Mouse (Mus musculus) frontal cortex, adult 2 months (tissue): ENCODE measurements around the gene Agrp. TPM values are rescaled to one million over a fixed set of nuclear protein-coding genes. Genes with fewer than 3 reads are reported as not detected.
A peak's percentile ranks its signal among the peaks of the same experiment; 100 is the strongest.

Experiments used
- DNase-seq, 2 experiments: peaks; one replicate each; pipeline ENCODE4 v3.0.0; 2022; ENCODE audit warnings: low spot score in 1 of 2; ENCODE audit errors: extremely low spot score in 1 of 2
- polyA plus RNA-seq: library from polyadenylated mRNA; depleted of rRNA; stranded (reverse); fragments of >200 nt; gene quantifications from 2 replicates; pipeline ENCODE4 v1.2.3, GENCODE M21; 2012

The Agrp gene
- polyA plus RNA-seq, 1 experiment, result 0.36 TPM

- DNase-seq, result no peak
Measured at GRCm38 (mm10) chr8:105555230-105555629, 82.0 kb downstream of the Agrp start.

- peak in 1 of 2 experiments; percentile 78 for DNase-seq
Measured at GRCm38 (mm10) chr8:105554087-105554486, 83.1 kb downstream of the Agrp start.

DNA sequence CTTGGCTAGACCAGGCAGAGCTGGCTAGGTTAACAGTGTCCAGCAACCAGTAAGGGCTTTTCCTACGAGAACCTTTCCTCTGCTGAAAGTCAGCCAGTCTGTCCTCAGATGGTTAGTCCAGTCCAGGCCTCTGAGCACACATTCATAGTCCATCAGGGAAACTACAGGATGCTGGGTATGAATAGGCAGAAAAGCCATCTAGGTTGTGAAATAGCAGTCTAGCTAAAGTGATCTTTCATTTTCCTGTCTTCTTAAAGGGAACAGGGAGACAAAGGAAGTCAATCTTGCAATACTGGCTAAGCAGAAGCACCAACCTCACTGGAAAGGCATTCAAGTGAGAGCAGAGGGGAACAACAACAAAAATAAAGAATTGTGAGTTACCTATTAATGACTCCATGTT, 84.4 kb downstream of the Agrp start:
- DNase-seq, result no peak

GRCm38 (mm10) chr8:105552032-105552431, 85.2 kb downstream of the Agrp start:
- no peak for DNase-seq

GRCm38 (mm10) chr8:105550083-105550482, 87.1 kb downstream of the Agrp start:
- DNase-seq, result no peak

DNA sequence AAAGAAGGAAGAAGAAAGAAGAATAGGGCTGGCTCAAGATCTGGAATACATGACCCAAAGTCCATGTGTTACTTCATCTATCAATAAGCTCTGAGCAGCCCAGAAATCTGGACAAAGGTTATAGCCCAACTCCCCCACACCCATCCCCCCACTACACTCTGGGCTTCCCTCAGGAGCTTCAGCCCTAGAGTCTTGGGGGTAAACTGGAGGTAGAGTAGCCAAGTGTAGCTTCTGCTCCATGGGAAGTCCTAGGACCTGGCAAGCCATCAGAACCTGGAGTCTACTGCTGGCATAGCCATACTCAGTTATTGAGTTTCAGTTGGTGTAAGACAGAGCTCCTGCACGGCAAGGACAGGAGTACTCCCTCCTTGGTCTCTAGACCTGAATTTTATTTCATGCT, 87.7 kb downstream of the Agrp start:
- DNase-seq, result no peak

DNA sequence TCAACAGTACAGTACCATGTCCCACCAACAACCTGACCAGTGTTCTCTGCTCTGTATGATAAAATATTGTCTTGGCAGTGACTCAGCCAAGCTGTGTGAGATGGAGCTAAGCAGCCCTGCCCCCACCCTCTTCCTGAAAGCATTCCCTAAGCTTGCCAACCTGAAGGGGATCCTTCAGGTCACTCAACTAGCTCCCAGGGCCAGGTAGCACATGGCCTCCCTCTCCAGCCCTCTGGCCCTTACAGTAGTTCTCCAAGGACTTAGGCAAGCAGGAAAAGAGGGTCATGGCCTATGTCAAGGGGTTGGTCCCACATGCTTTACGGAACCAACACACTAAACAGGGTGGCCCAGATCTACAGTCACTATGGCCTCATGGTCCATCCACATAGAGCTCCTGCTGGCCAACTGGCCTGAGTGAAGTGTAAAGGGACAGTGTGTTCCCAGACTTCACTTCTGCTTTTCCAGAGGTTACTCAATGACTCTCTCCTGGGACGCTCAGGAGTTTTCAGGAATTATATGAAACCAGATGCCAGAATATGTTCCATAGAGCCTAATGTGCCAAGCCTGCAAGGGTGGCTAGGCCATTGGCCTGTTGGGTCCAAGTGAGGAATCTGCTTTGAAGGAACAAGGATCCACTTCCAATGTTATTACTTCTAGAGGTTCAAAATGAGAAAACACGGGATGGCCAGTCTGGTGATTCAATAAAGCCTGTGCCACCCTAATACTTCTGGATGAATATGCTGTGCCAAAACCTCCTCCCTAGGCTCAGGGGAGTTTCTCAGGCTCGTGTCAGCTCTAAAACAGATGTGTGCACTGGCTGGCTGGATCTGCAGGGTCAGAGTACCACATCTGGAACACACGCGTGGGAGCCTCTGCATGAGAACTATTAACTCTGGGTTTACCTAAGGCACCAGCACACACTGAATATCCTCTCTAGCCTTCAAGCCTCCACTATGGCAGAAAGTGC, 90.5 kb downstream of the Agrp start:
- no peak for DNase-seq

GRCm38 (mm10) chr8:105545249-105545648, 91.9 kb downstream of the Agrp start:
- peak in 1 of 2 experiments; percentile 60 for DNase-seq

DNA sequence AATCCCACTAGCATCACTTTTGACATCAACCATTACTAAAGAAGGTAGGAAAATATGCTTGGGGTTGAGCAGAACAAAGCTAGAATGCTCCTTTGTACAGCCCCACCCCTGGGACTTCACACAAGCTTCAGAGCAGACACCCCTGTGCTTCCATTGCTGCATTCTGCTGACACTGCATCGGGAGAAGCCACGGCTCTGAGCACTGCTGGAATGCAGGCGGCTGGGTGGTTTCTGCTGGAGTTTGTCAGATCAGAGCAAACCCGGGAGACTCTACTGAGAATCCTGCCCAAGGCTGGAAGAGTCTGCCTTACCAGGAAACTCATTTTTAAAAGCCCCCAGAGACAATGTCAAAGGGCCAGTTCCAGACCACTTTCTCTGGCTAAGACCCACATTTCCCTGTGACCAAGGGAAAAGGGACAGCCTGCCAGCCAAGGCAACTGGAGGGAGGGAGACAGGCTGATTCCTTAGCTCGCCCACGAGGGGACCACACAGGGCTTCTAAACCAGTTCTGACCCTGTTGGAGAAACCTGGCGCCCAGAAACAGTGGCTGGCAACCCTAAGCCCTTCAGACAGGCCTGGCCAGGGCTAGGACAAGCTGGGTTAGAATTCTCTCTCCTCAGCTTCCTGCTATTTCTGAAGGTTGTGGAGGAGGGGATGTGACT, 92.5 kb downstream of the Agrp start:
- DNase-seq, result peak in 1 of 2 experiments; percentile 19

DNA sequence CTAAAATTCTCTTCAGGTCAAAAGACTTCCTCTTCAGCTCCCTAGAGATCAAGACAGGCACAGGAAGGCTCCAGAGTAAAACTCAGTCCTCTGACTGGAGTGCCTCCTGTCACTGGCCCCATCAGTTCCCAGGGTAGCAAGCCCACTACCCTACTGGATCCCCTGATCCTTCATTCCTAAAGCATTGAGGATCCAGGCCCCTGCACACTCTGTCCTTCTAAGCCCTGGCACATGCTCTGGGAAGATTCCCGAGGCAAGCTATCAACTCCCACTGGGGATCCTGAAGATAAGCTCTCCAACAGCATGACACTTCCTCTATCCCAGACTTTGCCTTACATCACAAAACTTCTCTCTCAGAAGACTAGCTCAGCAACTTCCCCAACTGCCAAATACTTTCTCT, 93.5 kb downstream of the Agrp start:
- DNase-seq, result no peak

DNA sequence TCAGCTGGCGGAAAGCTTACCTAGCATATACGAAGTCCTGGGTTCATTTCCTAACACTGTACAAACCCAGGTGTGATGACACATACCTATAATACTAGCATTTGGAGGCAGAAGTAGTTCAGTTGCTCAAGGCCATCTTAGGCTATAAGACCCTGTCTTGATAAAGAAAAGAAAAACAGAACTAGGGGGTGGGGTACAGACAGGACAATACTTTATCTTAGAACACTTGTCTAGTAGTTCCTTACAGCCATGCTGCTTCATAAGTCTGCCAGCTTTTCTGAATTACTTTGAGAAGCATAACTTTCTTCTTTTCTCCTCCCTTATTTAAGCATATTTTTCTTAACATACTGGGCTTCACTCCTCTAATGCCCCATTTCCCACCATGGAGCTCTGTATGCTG, 94.4 kb downstream of the Agrp start:
- DNase-seq, result no peak

GRCm38 (mm10) chr8:105542032-105542656, 95.0 kb downstream of the Agrp start:
- no peak for DNase-seq

DNA sequence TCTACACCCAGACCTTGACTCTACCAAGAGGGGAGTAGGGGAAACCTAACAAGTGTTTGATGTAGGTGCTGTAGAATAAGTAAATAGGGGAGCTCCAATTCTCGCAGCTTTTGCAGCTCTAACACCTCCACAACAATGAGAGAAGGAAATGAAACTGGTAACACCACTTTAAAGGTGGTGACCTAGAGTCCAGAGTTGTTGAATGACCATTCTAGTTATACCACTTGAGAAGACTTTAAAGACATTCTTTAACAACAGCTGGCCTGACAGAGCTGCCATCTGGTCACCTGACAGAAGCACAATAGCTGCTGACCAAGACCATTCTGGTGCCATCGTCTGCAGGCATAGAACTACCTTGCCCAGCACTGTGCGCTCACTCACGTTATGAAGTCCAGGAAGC, 98.3 kb downstream of the Agrp start:
- no peak for DNase-seq

DNA sequence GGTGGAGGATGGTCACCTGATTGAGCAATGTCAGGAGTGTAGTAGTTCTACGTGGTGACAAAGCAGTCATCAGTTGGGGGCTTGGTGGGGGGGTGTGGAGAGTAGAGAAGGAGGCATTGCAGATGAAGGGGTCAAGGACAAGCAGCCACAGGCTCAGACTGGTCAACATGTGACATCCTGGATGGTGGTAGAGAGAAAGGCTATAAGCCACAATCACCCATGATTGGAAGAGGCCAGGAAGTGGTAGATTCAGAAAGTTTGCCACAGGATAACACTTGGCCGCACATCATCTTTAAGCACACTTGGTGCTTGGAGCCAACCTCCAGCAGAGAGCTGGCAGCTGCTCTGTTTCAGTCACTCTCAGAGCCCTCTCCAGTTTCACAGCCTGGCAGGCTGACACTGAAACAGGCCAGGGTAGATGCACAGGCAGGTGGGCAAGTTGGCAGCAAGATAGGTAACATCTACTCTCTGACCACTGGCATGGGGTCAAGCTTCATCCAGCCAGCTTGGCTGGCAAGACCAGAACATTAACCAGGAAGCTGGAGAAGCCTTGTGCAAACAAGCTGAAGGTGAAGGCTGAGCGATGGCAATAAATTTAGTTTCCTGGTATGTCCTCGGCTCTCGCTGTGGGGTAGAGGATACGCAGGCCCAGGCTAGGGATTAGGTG, 100.0 kb downstream of the Agrp start:
- DNase-seq, result no peak

- peak in 1 of 2 experiments; percentile 64 for DNase-seq
Measured at GRCm38 (mm10) chr8:105536546-105536945, 100.6 kb downstream of the Agrp start.

DNA sequence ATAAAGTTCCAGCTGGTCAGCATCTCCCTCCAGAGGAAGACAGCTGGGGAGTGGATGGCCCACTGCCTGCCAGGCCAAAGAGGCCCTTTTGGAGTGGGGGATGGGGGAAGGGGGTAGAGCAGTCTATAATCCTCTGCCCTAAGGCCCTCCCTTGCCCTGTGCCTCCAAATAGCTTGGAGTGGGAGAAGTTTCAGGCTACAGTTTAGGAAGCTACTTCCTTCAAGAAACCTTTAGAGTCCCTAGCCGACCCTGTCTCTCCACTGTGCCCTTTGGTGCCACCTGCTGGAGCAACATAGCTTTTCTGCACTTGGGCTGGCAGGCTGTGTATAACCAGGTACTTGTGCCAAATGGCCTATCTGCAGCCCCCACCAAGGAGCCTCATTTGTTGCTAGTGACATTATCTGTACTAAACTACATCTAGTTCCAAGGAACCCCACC, 103.3 kb downstream of the Agrp start:
- DNase-seq, result peak in 1 of 2 experiments; percentile 77

DNA sequence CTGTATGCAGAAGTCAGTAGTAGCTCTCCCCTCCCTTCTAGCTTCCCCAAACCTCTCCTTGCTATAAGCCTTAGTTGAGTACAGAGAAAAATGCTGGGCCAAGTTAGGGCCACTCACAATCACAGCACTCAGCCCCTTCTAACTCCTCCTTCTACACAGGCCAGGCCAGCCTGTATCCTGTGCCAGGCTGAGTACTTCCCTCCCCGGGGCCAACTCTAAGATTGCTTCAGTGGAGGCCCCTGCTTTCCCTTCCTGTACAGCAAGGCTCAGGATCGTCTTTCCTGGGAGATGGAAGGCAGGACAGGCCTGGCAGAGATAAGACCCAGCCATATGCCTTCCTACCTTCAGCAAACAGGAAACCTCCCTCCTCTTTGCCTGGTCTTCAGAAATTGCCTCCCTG, 103.8 kb downstream of the Agrp start:
- no peak for DNase-seq

GRCm38 (mm10) chr8:105531774-105532173, 105.4 kb downstream of the Agrp start:
- DNase-seq, result peak in 1 of 2 experiments; percentile 38

DNA sequence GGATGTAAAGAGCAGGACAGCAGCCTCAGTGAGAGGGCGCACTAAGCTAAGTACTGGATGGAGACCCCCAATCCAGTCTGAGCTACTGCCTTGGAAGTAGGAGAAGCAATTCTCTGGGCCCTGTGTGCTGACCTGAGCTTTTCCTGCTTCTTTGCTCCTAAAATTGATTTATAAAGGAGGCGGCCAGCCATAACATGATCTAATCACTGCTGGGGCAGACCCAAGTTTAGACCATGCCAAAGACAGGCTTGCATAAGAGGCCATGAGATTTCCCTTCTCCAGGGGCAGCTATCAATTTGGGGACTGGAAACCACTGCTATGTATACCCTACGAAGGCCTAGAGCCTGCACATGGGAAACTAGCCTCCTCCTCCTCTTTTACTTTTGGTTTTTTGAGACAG, 107.9 kb downstream of the Agrp start:
- DNase-seq, result no peak

DNA sequence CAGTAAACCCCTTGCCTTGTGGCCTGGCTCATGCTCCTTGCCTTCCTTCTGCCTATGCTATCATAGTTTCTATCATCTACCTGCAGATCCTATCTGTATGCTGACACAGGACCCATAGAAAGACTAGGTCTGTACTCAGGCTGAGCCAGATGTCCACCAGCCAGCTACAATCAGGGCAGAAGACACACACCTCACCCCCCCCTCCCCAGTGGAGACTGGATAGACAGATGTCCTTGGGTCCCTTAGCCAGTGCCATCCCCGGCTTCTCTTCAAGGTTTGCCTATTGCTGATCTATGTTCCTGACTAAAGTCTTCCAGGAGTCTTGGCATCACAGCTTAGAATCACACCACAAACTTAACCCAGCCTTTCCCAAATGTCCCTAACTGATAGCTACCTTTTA, 109.0 kb downstream of the Agrp start:
- no peak for DNase-seq

DNA sequence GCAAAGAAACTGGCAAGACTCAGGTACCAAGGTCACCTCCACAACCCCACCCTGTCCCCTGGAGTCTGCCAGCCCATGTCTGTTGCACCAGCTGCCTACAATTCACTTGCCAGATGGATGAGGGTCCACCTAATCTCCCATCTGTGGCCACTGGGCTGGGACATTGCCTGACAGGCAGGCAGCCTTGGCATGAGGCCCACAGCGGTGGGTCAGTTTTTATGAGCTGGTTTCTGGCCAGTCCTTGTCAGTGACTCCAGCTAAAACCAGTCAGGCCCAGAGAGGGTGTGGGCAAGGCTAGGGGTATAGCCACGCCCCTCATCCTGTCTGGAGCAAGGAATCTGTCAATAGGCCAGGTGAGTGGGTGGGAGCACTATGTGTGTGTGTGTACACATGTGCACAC, 110.1 kb downstream of the Agrp start:
- no peak for DNase-seq
